Mouse (Mus musculus): ENCODE results near the gene Med21.

- no peak for TF ChIP-seq CTCF (IDR thresholded peaks at IDR 0.05; ENCODE audit: low read depth)
- no peak for TF ChIP-seq EP300 (optimal IDR thresholded peaks at IDR 0.05)
These were observed 39.7 kb upstream of the Med21 start for GRCm38 (mm10) chr6:146602601-146603000.
